Mouse (Mus musculus) layer of hippocampus, adult 9-11 months (tissue): ENCODE measurements around the gene Vmn1r151.
"Not testable (repeated sequence)": the region's sequence is repeated elsewhere in the genome, so short reads cannot be mapped to it uniquely, and the experiment has no call there.

Source experiments
- DNase-seq: peaks from one replicate; pipeline ENCODE4 v3.0.0; 2022

The Vmn1r151 gene

DNA sequence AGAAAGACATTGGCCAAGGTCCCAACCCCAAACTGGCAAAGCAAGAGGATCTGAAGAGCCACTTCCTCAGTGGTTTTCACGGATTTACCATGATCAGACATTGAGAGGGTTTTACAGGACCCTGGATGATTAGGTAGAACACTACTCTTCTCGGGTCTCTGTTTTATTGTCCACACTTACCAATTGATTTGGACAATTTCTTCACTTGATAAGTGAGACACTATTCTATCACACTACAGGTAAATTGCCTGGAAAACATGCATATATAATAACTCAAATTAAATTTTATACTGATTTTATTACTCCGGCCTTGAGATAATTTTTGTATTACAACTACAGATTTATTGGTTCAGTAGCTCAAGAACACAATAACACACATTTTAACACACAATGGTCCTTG is at the start of gene Vmn1r151:
TSS of gene Vmn1r151 (minus strand) at position 101 of the 400 bp plus-strand sequence.
- not testable (repeated sequence) for DNase-seq

DNA sequence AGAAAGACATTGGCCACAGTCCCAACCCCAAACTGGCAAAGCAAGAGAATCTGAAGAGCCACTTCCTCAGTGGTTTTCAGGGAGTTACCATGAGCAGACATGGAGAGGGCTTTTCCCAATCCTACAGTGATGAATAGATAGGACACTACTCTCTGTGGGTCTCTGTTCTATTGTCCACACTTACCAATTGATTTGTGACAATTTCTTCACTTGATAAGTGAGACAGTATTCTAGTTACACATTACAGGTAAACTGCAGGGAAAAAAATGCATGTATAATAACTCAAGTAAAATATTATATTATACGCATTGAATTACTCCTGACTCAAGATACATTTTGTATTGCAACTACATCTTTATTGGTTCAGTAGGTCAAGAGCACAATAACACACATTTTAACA is 35.3 kb upstream of the Vmn1r151 start, which contains the start of gene Gm8677:
TSS of gene Gm8677 (minus strand) at position 101 of the 400 bp plus-strand sequence.
- DNase-seq = not testable (repeated sequence)

GRCm38 (mm10) chr7:22522667-22523066 is 23.2 kb upstream of the Vmn1r151 start, which contains the start of gene Vmn1r152:
Vmn1r152 (plus strand) TSS chr7:22522967.
- DNase-seq = not testable (repeated sequence)

DNA sequence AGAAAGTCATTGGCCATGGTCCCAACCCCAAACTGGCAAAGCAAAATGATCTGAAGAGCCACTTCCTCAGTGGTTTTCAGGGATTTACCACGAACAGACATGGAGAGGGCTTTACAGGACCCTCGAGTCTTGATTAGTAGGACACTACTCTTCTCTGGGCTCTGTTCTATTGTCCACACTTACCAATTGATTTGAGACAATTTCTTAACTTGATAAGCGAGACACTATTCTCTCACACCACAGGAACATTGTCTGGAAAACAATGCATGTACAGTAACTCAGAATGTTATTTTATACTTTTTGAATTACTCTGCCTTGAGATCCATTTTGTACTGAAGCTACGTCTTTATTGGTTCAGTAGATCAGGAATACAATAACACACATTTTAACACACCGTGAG is 35.5 kb downstream of the Vmn1r151 start, which contains the start of gene Gm10665:
TSS of gene Gm10665 (minus strand) at position 101 of the 400 bp plus-strand sequence.
- not testable (repeated sequence) for DNase-seq
